Mouse (Mus musculus): ENCODE measurements at regions not wholly inside any gene's neighbourhood (a gene's known extent, or its start where the extent isn't known, plus 50 kb on each side); places are given as distances from the start of the nearest gene placed in this dataset.

DNA sequence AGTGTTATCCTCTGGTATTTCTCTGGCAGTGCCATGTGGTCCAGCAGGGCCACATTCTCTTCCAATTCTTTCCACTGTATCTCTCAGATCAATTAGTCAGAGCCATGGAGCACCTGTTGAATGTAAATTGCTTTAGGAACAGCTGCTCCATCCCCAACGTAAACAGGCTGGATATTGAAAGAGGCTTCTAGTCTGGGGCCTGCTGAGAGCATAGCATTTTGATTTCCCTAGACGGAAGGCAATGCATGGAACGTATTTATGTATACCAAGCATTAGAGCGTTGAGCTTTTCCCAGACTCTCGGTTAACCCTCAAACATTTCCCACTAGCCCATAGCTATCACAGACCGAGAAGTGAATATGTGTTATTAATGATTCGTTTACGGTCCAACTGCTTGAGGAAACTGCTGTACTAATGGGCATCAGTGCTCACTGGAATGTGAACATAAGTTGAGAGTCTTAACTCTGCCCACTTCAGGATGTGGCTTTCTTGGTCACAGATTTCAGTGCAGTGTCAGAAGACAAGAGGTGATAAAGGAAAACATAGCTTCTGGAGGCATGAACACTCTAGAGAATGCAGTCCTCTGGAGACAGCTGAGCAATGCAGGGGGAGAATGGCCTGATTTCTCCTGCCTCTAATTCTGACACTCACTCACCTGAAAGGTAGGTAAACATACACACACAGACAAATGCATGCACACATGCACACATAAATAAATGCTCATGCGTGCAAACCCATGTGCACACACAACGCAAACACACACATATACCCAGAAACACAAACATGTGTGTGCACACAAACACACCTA lies 86.8 kb downstream of the Rchy1 start:
- Histone ChIP-seq H3K4me2 (ENCODE audit: low read depth) (no peak overlapping the region), H3K27me3 (ENCODE audit: control insufficient read depth, insufficient read depth, insufficient read length) (no peaks in the 10 kb centered on the region), H3K79me2 (ENCODE audit: control insufficient read depth, insufficient read depth) (no peaks in the 10 kb centered on the region), H3K4me3 (no peak overlapping the region), H3ac (ENCODE audit: control insufficient read depth, insufficient read length) (no peak overlapping the region), H3K36me3 (ENCODE audit: control insufficient read depth, insufficient read depth) (no peaks in the 10 kb centered on the region)
- TF ChIP-seq POLR2A (IDR thresholded peaks at IDR 0.05; ENCODE audit: insufficient read length, low read depth) = no peak
- no peak for TF ChIP-seq REST (IDR thresholded peaks at IDR 0.05; ENCODE audit: insufficient read depth, insufficient read length)
- TF ChIP-seq MAX (IDR thresholded peaks at IDR 0.05; ENCODE audit: low read depth) = no peak
- TF ChIP-seq TCF12 (IDR thresholded peaks at IDR 0.05; ENCODE audit: insufficient read depth, poor library complexity, severe bottlenecking) = no peak
- no peak for TF ChIP-seq E2F4 (IDR thresholded peaks at IDR 0.05; ENCODE audit: insufficient read depth)
- TF ChIP-seq MYOD1 (IDR thresholded peaks at IDR 0.05; ENCODE audit: control insufficient read depth in 1 of 3, insufficient read length in 2 of 3, low read depth in 2 of 3) = peak in 1 of 3 experiments; percentile 26

DNA sequence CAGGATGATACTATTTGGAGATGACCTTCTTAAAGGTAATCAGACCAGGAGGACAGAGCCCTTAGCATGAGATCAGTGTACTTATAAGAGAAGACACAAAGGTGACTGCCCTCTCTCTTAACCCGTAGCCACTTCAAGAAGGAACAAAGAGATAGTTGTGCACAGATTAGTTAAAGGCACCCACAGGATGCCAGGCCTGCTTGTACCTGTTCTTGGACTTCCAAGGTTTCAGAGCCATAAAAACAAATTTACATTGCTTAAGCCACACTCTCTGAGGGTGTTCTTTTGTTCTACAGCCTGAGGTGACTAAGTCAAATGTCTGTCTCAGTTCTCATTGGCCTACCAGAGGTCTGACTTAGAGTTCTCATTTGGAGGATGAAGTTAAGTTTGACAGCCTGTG lies 90.1 kb downstream of the Rchy1 start:
- Histone ChIP-seq H3K79me2 (ENCODE audit: control insufficient read depth, insufficient read depth) (no peaks in the 10 kb centered on the region), H3K4me3 (no peak overlapping the region), H3K27me3 (ENCODE audit: control insufficient read depth, insufficient read depth, insufficient read length) (no peaks in the 10 kb centered on the region), H3K4me2 (ENCODE audit: low read depth) (no peak overlapping the region), H3K36me3 (ENCODE audit: control insufficient read depth, insufficient read depth) (no peaks in the 10 kb centered on the region), H3ac (ENCODE audit: control insufficient read depth, insufficient read length) (no peak overlapping the region)
- no peak for TF ChIP-seq MAX (IDR thresholded peaks at IDR 0.05; ENCODE audit: low read depth)
- TF ChIP-seq SRF (IDR thresholded peaks at IDR 0.05; ENCODE audit: control insufficient read depth, insufficient read length, low read depth) = no peak
- TF ChIP-seq REST (IDR thresholded peaks at IDR 0.05; ENCODE audit: insufficient read depth, insufficient read length) = no peak
- no peak for TF ChIP-seq TCF3 (IDR thresholded peaks at IDR 0.05; ENCODE audit: insufficient read length, low read depth)
- TF ChIP-seq CEBPB (IDR thresholded peaks at IDR 0.05; ENCODE audit: insufficient read depth, poor library complexity, severe bottlenecking) = no peak
- no peak for TF ChIP-seq MYOG (IDR thresholded peaks at IDR 0.05; ENCODE audit: control insufficient read depth in 1 of 3, insufficient read depth in 1 of 3, insufficient read length in 2 of 3, low read depth in 2 of 3)
- TF ChIP-seq TCF12 (IDR thresholded peaks at IDR 0.05; ENCODE audit: insufficient read depth, poor library complexity, severe bottlenecking) = no peak
- no peak for TF ChIP-seq POLR2A (IDR thresholded peaks at IDR 0.05; ENCODE audit: insufficient read length, low read depth)
- TF ChIP-seq E2F4 (IDR thresholded peaks at IDR 0.05; ENCODE audit: insufficient read depth) = no peak
- TF ChIP-seq MYOD1 (IDR thresholded peaks at IDR 0.05; ENCODE audit: control insufficient read depth in 1 of 3, insufficient read length in 2 of 3, low read depth in 2 of 3) = no peak
- TF ChIP-seq POLR2AphosphoS2 (IDR thresholded peaks at IDR 0.05; ENCODE audit: insufficient read length, low read depth) = no peak
- no peak for TF ChIP-seq USF1 (IDR thresholded peaks at IDR 0.05; ENCODE audit: low read depth)

DNA sequence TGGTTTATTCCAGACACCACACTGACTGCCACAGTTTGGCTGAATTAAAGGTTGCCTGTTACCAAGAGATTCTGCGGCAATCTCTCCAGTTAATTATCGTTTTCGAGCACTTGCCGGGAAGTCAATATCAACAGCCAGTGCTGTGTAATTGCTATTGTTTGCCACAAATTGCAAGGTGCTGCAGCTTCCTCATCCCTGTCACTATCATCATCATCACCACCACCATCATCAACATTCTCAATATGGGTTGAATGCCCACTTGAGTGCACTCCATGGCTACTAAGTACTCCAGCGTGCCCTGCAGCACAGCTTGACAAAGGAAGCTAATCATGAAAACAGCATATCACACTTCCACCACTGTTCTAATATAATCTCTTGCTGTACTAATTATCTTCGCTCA lies 93.1 kb downstream of the Rchy1 start:
- no peak overlapping the region for H3K4me2 ChIP-seq (ENCODE audit: low read depth)
- no peaks in the 10 kb centered on the region for H3K79me2 ChIP-seq (ENCODE audit: control insufficient read depth, insufficient read depth)
- no peak for TF ChIP-seq SRF (IDR thresholded peaks at IDR 0.05; ENCODE audit: control insufficient read depth, insufficient read length, low read depth)
- TF ChIP-seq CEBPB (IDR thresholded peaks at IDR 0.05; ENCODE audit: insufficient read depth, poor library complexity, severe bottlenecking) = no peak
- TF ChIP-seq USF1 (IDR thresholded peaks at IDR 0.05; ENCODE audit: low read depth) = no peak
- no peak for TF ChIP-seq TCF3 (IDR thresholded peaks at IDR 0.05; ENCODE audit: insufficient read length, low read depth)
- no peak for TF ChIP-seq MYOG (IDR thresholded peaks at IDR 0.05; ENCODE audit: control insufficient read depth in 1 of 3, insufficient read depth in 1 of 3, insufficient read length in 2 of 3, low read depth in 2 of 3)
- TF ChIP-seq MAX (IDR thresholded peaks at IDR 0.05; ENCODE audit: low read depth) = no peak
- TF ChIP-seq REST (IDR thresholded peaks at IDR 0.05; ENCODE audit: insufficient read depth, insufficient read length) = no peak
- no peak for TF ChIP-seq POLR2A (IDR thresholded peaks at IDR 0.05; ENCODE audit: insufficient read length, low read depth)
- TF ChIP-seq E2F4 (IDR thresholded peaks at IDR 0.05; ENCODE audit: insufficient read depth) = no peak
- TF ChIP-seq MYOD1 (IDR thresholded peaks at IDR 0.05; ENCODE audit: control insufficient read depth in 1 of 3, insufficient read length in 2 of 3, low read depth in 2 of 3) = no peak
- TF ChIP-seq POLR2AphosphoS2 (IDR thresholded peaks at IDR 0.05; ENCODE audit: insufficient read length, low read depth) = no peak
- TF ChIP-seq TCF12 (IDR thresholded peaks at IDR 0.05; ENCODE audit: insufficient read depth, poor library complexity, severe bottlenecking) = no peak
- H3K27me3 ChIP-seq (ENCODE audit: control insufficient read depth, insufficient read depth, insufficient read length) = no peaks in the 10 kb centered on the region
- H3K36me3 ChIP-seq (ENCODE audit: control insufficient read depth, insufficient read depth) = no peaks in the 10 kb centered on the region
- H3K4me3 ChIP-seq = no peak overlapping the region
- no peak overlapping the region for H3ac ChIP-seq (ENCODE audit: control insufficient read depth, insufficient read length)

DNA sequence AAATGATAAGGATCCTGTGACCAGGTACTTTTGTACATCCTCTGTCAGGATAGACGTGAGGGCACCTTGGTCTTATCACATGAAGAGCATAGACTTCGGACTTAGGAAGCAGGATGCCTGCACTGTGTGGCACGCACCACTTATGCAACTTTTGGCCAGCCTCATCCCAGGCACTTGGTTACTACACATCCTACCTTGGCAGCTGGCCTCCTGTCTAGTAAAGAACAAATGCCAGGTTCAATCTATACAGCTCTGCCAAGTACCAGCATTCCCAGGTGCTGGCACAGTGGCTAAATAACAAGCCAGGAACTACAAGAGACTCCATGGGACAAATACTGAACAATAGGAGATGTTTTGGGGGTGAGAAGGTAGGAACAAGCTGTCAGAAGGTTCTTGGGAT lies 96.7 kb downstream of the Rchy1 start:
- no peak for TF ChIP-seq MAX (IDR thresholded peaks at IDR 0.05; ENCODE audit: low read depth)
- TF ChIP-seq USF1 (IDR thresholded peaks at IDR 0.05; ENCODE audit: low read depth) = no peak
- TF ChIP-seq POLR2AphosphoS2 (IDR thresholded peaks at IDR 0.05; ENCODE audit: insufficient read length, low read depth) = no peak
- no peak for TF ChIP-seq SRF (IDR thresholded peaks at IDR 0.05; ENCODE audit: control insufficient read depth, insufficient read length, low read depth)
- no peak for TF ChIP-seq TCF12 (IDR thresholded peaks at IDR 0.05; ENCODE audit: insufficient read depth, poor library complexity, severe bottlenecking)
- no peak for TF ChIP-seq MYOG (IDR thresholded peaks at IDR 0.05; ENCODE audit: control insufficient read depth in 1 of 3, insufficient read depth in 1 of 3, insufficient read length in 2 of 3, low read depth in 2 of 3)
- no peak for TF ChIP-seq POLR2A (IDR thresholded peaks at IDR 0.05; ENCODE audit: insufficient read length, low read depth)
- no peak for TF ChIP-seq REST (IDR thresholded peaks at IDR 0.05; ENCODE audit: insufficient read depth, insufficient read length)
- no peak for TF ChIP-seq TCF3 (IDR thresholded peaks at IDR 0.05; ENCODE audit: insufficient read length, low read depth)
- TF ChIP-seq MYOD1 (IDR thresholded peaks at IDR 0.05; ENCODE audit: control insufficient read depth in 1 of 3, insufficient read length in 2 of 3, low read depth in 2 of 3) = no peak
- TF ChIP-seq E2F4 (IDR thresholded peaks at IDR 0.05; ENCODE audit: insufficient read depth) = no peak
- TF ChIP-seq CEBPB (IDR thresholded peaks at IDR 0.05; ENCODE audit: insufficient read depth, poor library complexity, severe bottlenecking) = no peak
- no peaks in the 10 kb centered on the region for H3K27me3 ChIP-seq (ENCODE audit: control insufficient read depth, insufficient read depth, insufficient read length)

More for the DNA sequence above, 96.7 kb downstream of the Rchy1 start:
- H3ac ChIP-seq (ENCODE audit: control insufficient read depth, insufficient read length) = no peak overlapping the region
- no peaks in the 10 kb centered on the region for H3K36me3 ChIP-seq (ENCODE audit: control insufficient read depth, insufficient read depth)
- H3K4me2 ChIP-seq (ENCODE audit: low read depth) = no peak overlapping the region
- no peaks in the 10 kb centered on the region for H3K79me2 ChIP-seq (ENCODE audit: control insufficient read depth, insufficient read depth)
- H3K4me3 ChIP-seq = no peak overlapping the region
